Mouse (Mus musculus) forebrain, postnatal 0 days (tissue): ENCODE results near the gene Gripap1. TPM values are rescaled to one million over a fixed set of nuclear protein-coding genes. Genes with fewer than 3 reads are reported as not detected.

ENCODE experiments used
- ATAC-seq: fragments of 200-750 bp; cut with Nextera tagmentation; 2 replicates; pipeline ENCODE4 v1.8.0; 2017; ENCODE audit warnings: mild to moderate bottlenecking, moderate library complexity
- DNase-seq: peaks from one replicate; pipeline ENCODE4 v3.0.0-alpha.2; 2015
- H3K27ac ChIP-seq: fragments of 300-500 bp; sonication (generic); 2 replicates; pipeline ENCODE4 v1.5.1; 2014; ENCODE audit warnings: low read depth, mild to moderate bottlenecking, antibody characterized with exemption, low read length, moderate library complexity, mixed read lengths
- H3K27me3 ChIP-seq: fragments of 300-500 bp; sonication (generic); 2 replicates; pipeline ENCODE4 v1.6.1; 2014; ENCODE audit warnings: mild to moderate bottlenecking, low read length, mixed read lengths; ENCODE audit not compliant: insufficient read depth
- H3K36me3 ChIP-seq: fragments of 300-500 bp; sonication (generic); 2 replicates; pipeline ENCODE4 v1.6.1; 2014; ENCODE audit warnings: mild to moderate bottlenecking, moderate library complexity; ENCODE audit not compliant: insufficient read depth
- H3K4me1 ChIP-seq: fragments of 300-500 bp; sonication (generic); 2 replicates; pipeline ENCODE4 v1.6.1; 2014; ENCODE audit warnings: antibody characterized with exemption; ENCODE audit not compliant: insufficient read depth
- H3K4me2 ChIP-seq: fragments of 300-500 bp; sonication (generic); 2 replicates; pipeline ENCODE4 v1.6.1; 2014; ENCODE audit warnings: low read depth, mild to moderate bottlenecking, moderate library complexity
- H3K4me3 ChIP-seq: fragments of 300-500 bp; sonication (generic); 2 replicates; pipeline ENCODE4 v1.5.1; 2014; ENCODE audit warnings: low read depth, low read length, mixed read lengths
- H3K9ac ChIP-seq: fragments of 300-500 bp; sonication (generic); 2 replicates; pipeline ENCODE4 v1.6.1; 2014; ENCODE audit warnings: mild to moderate bottlenecking
- H3K9me3 ChIP-seq: fragments of 300-500 bp; sonication (generic); 2 replicates; pipeline ENCODE4 v1.6.1; 2016; ENCODE audit warnings: low read length
- CTCF ChIP-seq: sonication (generic); IDR thresholded peaks from 2 replicates; pipeline ENCODE4 v1.5.1; 2016; ENCODE audit warnings: antibody characterized with exemption, control low read depth, low read depth
- WGBS: fragments of 180-500 bp; shearing (Covaris S2); extraction: QIAGEN DNeasy Blood & Tissue Kit; methylation state at CpG from one replicate; pipeline ENCODE4 v1.1.7; 2014; 5-methylcytosine and 5-hydroxymethylcytosine counted together
- microRNA counts: library from miRNA; unstranded; fragments of <30 nt; microRNA quantifications from one replicate; lab custom pipeline; 2015
- microRNA-seq, 2 experiments: library from miRNA; unstranded; fragments of <30 nt; microRNA quantifications; one replicate each; pipeline ENCODE4; 2016
- polyA plus RNA-seq: library from polyadenylated mRNA; unstranded; fragments of >200 nt; fragmentation: Nextera tagmentation; extraction: Ambion mirVana; gene quantifications from 2 replicates; pipeline ENCODE4 v1.2.1, GENCODE M21; 2015
- total RNA-seq: library from RNA; depleted of rRNA; stranded (reverse); fragments of >200 nt; gene quantifications from 2 replicates; pipeline ENCODE4 v1.2.3, GENCODE M21; 2014; rRNA removed

The Gripap1 gene
- total and polyA plus RNA-seq, 2 experiments from 2014 or later = 40.7 to 62.4 TPM

GRCm38 (mm10) chrX:7867141-7867540 is 77.6 kb downstream of the Gripap1 start:
- Histone ChIP-seq H3K36me3 (no peaks in the 10 kb centered on the region), H3K27ac (no peak overlapping the region), H3K27me3 (no peaks in the 10 kb centered on the region), H3K9ac (no peak overlapping the region), H3K4me3 (no peak overlapping the region), H3K4me2 (no peak overlapping the region), H3K9me3 (no peaks in the 10 kb centered on the region), H3K4me1 (no peaks in the 10 kb centered on the region)
- WGBS = 89% methylated on average over 1 of the region's 1 CpGs
- DNase-seq (no peak), ATAC-seq (no peak)
- no peak for TF ChIP-seq CTCF

DNA sequence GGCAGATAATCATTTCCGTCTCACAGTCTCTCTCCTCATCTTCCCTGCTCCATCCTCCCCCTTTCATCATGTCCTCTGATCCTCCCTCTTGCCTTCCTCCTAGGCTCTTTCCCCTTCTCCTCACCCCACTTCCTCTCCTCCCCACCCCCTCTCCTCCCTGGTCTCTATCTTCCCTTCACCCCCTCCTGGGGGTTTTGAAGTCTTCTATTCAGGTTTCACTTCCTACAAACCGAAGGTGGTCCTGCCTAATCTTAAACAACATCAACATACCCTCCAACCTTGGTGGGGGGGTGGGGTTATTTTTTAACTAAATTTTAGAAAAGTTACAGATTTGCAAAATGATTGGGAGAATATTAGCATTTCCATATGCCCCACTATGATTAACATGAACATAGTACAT is 78.9 kb downstream of the Gripap1 start:
- ATAC-seq (no peak), DNase-seq (no peak)
- Histone ChIP-seq H3K9me3 (no peaks in the 10 kb centered on the region), H3K4me2 (no peak overlapping the region), H3K9ac (no peak overlapping the region), H3K36me3 (no peaks in the 10 kb centered on the region), H3K27me3 (no peaks in the 10 kb centered on the region), H3K4me3 (no peak overlapping the region), H3K27ac (no peak overlapping the region), H3K4me1 (no peaks in the 10 kb centered on the region)
- WGBS = 50% methylated on average over 2 of the region's 2 CpGs
- TF ChIP-seq CTCF = no peak

DNA sequence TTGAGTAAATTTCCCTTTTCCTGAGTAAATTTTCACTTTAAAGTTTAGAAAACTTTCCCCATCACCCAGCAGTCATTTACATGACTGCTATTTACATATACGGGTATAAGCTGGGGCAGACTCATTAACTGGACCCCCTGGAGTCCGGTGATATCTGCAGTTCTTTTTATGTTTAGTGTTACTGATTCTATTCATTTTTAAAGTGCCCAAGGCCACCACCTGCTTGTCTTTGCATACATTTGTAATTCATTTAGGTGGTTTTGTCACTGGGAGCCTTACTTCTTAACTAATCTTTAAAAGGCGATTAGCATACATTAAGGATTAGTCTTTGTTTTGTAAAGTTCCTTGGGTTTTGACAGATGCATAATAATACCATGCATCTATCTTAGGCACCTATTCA is 80.3 kb downstream of the Gripap1 start:
- no peaks in the 10 kb centered on the region for H3K27me3 ChIP-seq
- no peak for TF ChIP-seq CTCF
- no peaks in the 10 kb centered on the region for H3K9me3 ChIP-seq
- no peaks in the 10 kb centered on the region for H3K36me3 ChIP-seq
- WGBS = 21% methylated on average over 3 of the region's 3 CpGs
- ATAC-seq = no peak
- H3K9ac ChIP-seq = no peak overlapping the region
- H3K4me3 ChIP-seq = no peak overlapping the region
- no peak overlapping the region for H3K4me2 ChIP-seq
- no peaks in the 10 kb centered on the region for H3K4me1 ChIP-seq
- H3K27ac ChIP-seq = no peak overlapping the region
- no peak for DNase-seq

MicroRNAs within 50 kb of the gene (microRNA counts, 519-probe panel; counts per million panel counts)
- microRNA mmu-miR-1198 (lab: Ali Mortazavi, UCI) = 4,324 counts per million, percentile 52 among the panel's probes with 10 or more counts

Small RNA genes within 50 kb of the gene (microRNA-seq; reads per million reads assigned to microRNA genes)
- gene Mir1198 = 35.9 to 39.4 reads per million in 2 experiments

Other genes with a start within 250 kb of the Gripap1 start
- 0.23 TPM in 1 of 2 replicates, not detected in the other for gene Foxp3, start 216.1 kb upstream of the Gripap1 start, total RNA-seq
- gene Foxp3, start 216.1 kb upstream of the Gripap1 start, polyA plus RNA-seq = 0.11 and 0.23 TPM in 2 replicates
- gene Ppp1r3f, start 215.5 kb upstream of the Gripap1 start, total RNA-seq = 15.5 and 23.7 TPM in 2 replicates
- gene Ppp1r3f, start 215.5 kb upstream of the Gripap1 start, polyA plus RNA-seq = 4.6 and 7.3 TPM in 2 replicates
- 36.4 and 36.7 TPM in 2 replicates for gene Ccdc22, start 184.2 kb upstream of the Gripap1 start, total RNA-seq
- 25.8 and 27.5 TPM in 2 replicates for gene Ccdc22, start 184.2 kb upstream of the Gripap1 start, polyA plus RNA-seq
- gene Cacna1f, start 182.7 kb upstream of the Gripap1 start, total RNA-seq = 0.10 and 0.23 TPM in 2 replicates
- 0.06 and 0.10 TPM in 2 replicates for gene Cacna1f, start 182.7 kb upstream of the Gripap1 start, polyA plus RNA-seq
- 321 and 330 TPM in 2 replicates for gene Syp, start 151.3 kb upstream of the Gripap1 start, total RNA-seq
- 190 and 242 TPM in 2 replicates for gene Syp, start 151.3 kb upstream of the Gripap1 start, polyA plus RNA-seq
- 1.2 TPM in 2 replicates for gene Prickle3, start 132.5 kb upstream of the Gripap1 start, total RNA-seq
- 1.0 and 1.5 TPM in 2 replicates for gene Prickle3, start 132.5 kb upstream of the Gripap1 start, polyA plus RNA-seq
- gene Plp2, start 118.4 kb upstream of the Gripap1 start, total RNA-seq = 15.7 and 24.3 TPM in 2 replicates
- 37.3 and 38.3 TPM in 2 replicates for gene Plp2, start 118.4 kb upstream of the Gripap1 start, polyA plus RNA-seq
- gene Magix, start 108.5 kb upstream of the Gripap1 start, total RNA-seq = 0.15 TPM in 1 of 2 replicates, not detected in the other
- 0.21 and 0.22 TPM in 2 replicates for gene Magix, start 108.5 kb upstream of the Gripap1 start, polyA plus RNA-seq
- 15.9 and 21.0 TPM in 2 replicates for gene Gpkow, start 92.6 kb upstream of the Gripap1 start, total RNA-seq
- gene Gpkow, start 92.6 kb upstream of the Gripap1 start, polyA plus RNA-seq = 36.4 and 41.2 TPM in 2 replicates
- gene Wdr45, start 75.4 kb upstream of the Gripap1 start, total RNA-seq = 29.0 and 32.2 TPM in 2 replicates
- 30.8 and 31.5 TPM in 2 replicates for gene Wdr45, start 75.4 kb upstream of the Gripap1 start, polyA plus RNA-seq
- 0.76 and 1.2 TPM in 2 replicates for gene Gm45208, start 67.5 kb upstream of the Gripap1 start, total RNA-seq
- gene Gm45208, start 67.5 kb upstream of the Gripap1 start, polyA plus RNA-seq = 0.91 TPM in 1 of 2 replicates, not detected in the other
- 87.2 and 89.6 TPM in 2 replicates for gene Praf2, start 61.3 kb upstream of the Gripap1 start, total RNA-seq
- gene Praf2, start 61.3 kb upstream of the Gripap1 start, polyA plus RNA-seq = 139 TPM in 2 replicates
- 149 and 202 TPM in 2 replicates for gene Ccdc120, start 38.9 kb upstream of the Gripap1 start, total RNA-seq
- gene Ccdc120, start 38.9 kb upstream of the Gripap1 start, polyA plus RNA-seq = 59.3 and 66.3 TPM in 2 replicates
- gene Tfe3, start 27.2 kb upstream of the Gripap1 start, total RNA-seq = 12.8 and 20.4 TPM in 2 replicates
- 17.3 and 20.1 TPM in 2 replicates for gene Tfe3, start 27.2 kb upstream of the Gripap1 start, polyA plus RNA-seq
- 2.2 and 2.6 TPM in 2 replicates for gene Kcnd1, start 32.5 kb downstream of the Gripap1 start, total RNA-seq
- 4.1 and 4.8 TPM in 2 replicates for gene Kcnd1, start 32.5 kb downstream of the Gripap1 start, polyA plus RNA-seq
- gene Otud5, start 51.6 kb downstream of the Gripap1 start, total RNA-seq = 73.7 and 76.8 TPM in 2 replicates
- gene Otud5, start 51.6 kb downstream of the Gripap1 start, polyA plus RNA-seq = 39.6 and 40.3 TPM in 2 replicates
- gene Pim2, start 88.5 kb downstream of the Gripap1 start, total RNA-seq = 12.2 and 13.4 TPM in 2 replicates
- 20.3 and 21.8 TPM in 2 replicates for gene Pim2, start 88.5 kb downstream of the Gripap1 start, polyA plus RNA-seq
- gene Slc35a2, start 94.3 kb downstream of the Gripap1 start, total RNA-seq = 36.3 and 39.1 TPM in 2 replicates
- 34.5 and 40.6 TPM in 2 replicates for gene Slc35a2, start 94.3 kb downstream of the Gripap1 start, polyA plus RNA-seq
- gene Pqbp1, start 109.5 kb downstream of the Gripap1 start, total RNA-seq = 125 and 143 TPM in 2 replicates
- gene Pqbp1, start 109.5 kb downstream of the Gripap1 start, polyA plus RNA-seq = 226 and 229 TPM in 2 replicates
- 39.6 and 42.9 TPM in 2 replicates for gene Timm17b, start 109.6 kb downstream of the Gripap1 start, total RNA-seq
- gene Timm17b, start 109.6 kb downstream of the Gripap1 start, polyA plus RNA-seq = 129 and 151 TPM in 2 replicates
- not detected in 2 replicates for gene Gm10491, start 118.1 kb downstream of the Gripap1 start, total RNA-seq
- not detected in 2 replicates for gene Gm10491, start 118.1 kb downstream of the Gripap1 start, polyA plus RNA-seq
- gene Gm10490, start 119.8 kb downstream of the Gripap1 start, total RNA-seq = 1.2 TPM in 1 of 2 replicates, not detected in the other
- gene Gm10490, start 119.8 kb downstream of the Gripap1 start, polyA plus RNA-seq = not detected in 2 replicates
- 69.6 and 85.4 TPM in 2 replicates for gene Pcsk1n, start 130.1 kb downstream of the Gripap1 start, total RNA-seq
- 344 and 434 TPM in 2 replicates for gene Pcsk1n, start 130.1 kb downstream of the Gripap1 start, polyA plus RNA-seq
- not detected in 2 replicates for gene Eras, start 138.8 kb downstream of the Gripap1 start, total RNA-seq
- not detected in 2 replicates for gene Eras, start 138.8 kb downstream of the Gripap1 start, polyA plus RNA-seq
- gene Hdac6, start 158.1 kb downstream of the Gripap1 start, total RNA-seq = 62.3 and 87.3 TPM in 2 replicates
- gene Hdac6, start 158.1 kb downstream of the Gripap1 start, polyA plus RNA-seq = 42.3 and 51.8 TPM in 2 replicates
- gene Gata1, start 188.3 kb downstream of the Gripap1 start, total RNA-seq = 0.15 TPM in 1 of 2 replicates, not detected in the other
- not detected in 2 replicates for gene Gata1, start 188.3 kb downstream of the Gripap1 start, polyA plus RNA-seq
- gene Glod5, start 228.7 kb downstream of the Gripap1 start, total RNA-seq = 0.43 and 0.77 TPM in 2 replicates
- gene Glod5, start 228.7 kb downstream of the Gripap1 start, polyA plus RNA-seq = 0.45 and 1.2 TPM in 2 replicates